Mouse (Mus musculus) ES-E14 (cell line): Measurements from ENCODE around the gene Gpr84. TPM values are rescaled to one million over a fixed set of nuclear protein-coding genes. Genes with fewer than 3 reads are reported as not detected.

Source experiments
- DNase-seq: peaks from one replicate; pipeline ENCODE4 v3.0.0-alpha.2; 2013; ENCODE audit warnings: low read depth, low spot score
- H3K27ac ChIP-seq: 2 replicates; pipeline ENCODE4 v1.5.1; 2012; ENCODE audit warnings: low read depth, mild to moderate bottlenecking, low read length, moderate library complexity, mixed read lengths; ENCODE audit not compliant: poor library complexity, insufficient read depth, severe bottlenecking
- H3K36me3 ChIP-seq: 2 replicates; pipeline ENCODE4 v1.6.1; 2012; ENCODE audit warnings: mild to moderate bottlenecking, low read length, moderate library complexity, mixed read lengths; ENCODE audit not compliant: control insufficient read depth, poor library complexity, insufficient read depth, severe bottlenecking
- H3K4me1 ChIP-seq, 2 experiments: fragments of 150-350 bp in 1 of 2; sonication (generic) in 1 of 2; 2 replicates each; pipeline ENCODE4 v1.6.1; 2012; ENCODE audit warnings: low read length in 2 of 2, mild to moderate bottlenecking in 1 of 2, mixed read lengths in 1 of 2; ENCODE audit not compliant: control insufficient read depth in 2 of 2, insufficient read depth in 2 of 2, poor library complexity in 1 of 2
- H3K4me3 ChIP-seq, 2 experiments: fragments of 150-350 bp in 1 of 2; sonication (generic) in 1 of 2; 2 replicates each; pipeline ENCODE4 v1.5.1; 2012; ENCODE audit warnings: low read length in 2 of 2, low read depth in 1 of 2, mild to moderate bottlenecking in 1 of 2, mixed read lengths in 1 of 2; ENCODE audit not compliant: insufficient read depth in 1 of 2, poor library complexity in 1 of 2, severe bottlenecking in 1 of 2
- H3K9ac ChIP-seq: 2 replicates; pipeline ENCODE4 v1.6.1; 2012; ENCODE audit warnings: low read depth, mild to moderate bottlenecking, low read length, mixed read lengths; ENCODE audit not compliant: poor library complexity, insufficient read depth, severe bottlenecking
- H3K9me3 ChIP-seq: fragments of 150-350 bp; sonication (generic); 2 replicates; pipeline ENCODE4 v1.6.1; 2012; ENCODE audit warnings: low read depth, mild to moderate bottlenecking, low read length; ENCODE audit not compliant: control insufficient read depth, insufficient read depth
- CHD2 ChIP-seq: IDR thresholded peaks from 2 replicates; pipeline ENCODE4 v1.6.1; 2014; ENCODE audit warnings: mild to moderate bottlenecking, low read depth, low read length, inconsistent platforms
- HCFC1 ChIP-seq: IDR thresholded peaks from 2 replicates; pipeline ENCODE4 v1.6.1; 2012; ENCODE audit warnings: low read length, inconsistent platforms, borderline replicate concordance; ENCODE audit not compliant: insufficient read depth
- MAFK ChIP-seq: IDR thresholded peaks from 2 replicates; pipeline ENCODE4 v1.6.1; 2014; ENCODE audit warnings: mild to moderate bottlenecking, low read depth, low read length, inconsistent platforms; ENCODE audit not compliant: insufficient read depth
- ZC3H11A ChIP-seq: IDR thresholded peaks from 2 replicates; pipeline ENCODE4 v1.6.1; 2012; ENCODE audit warnings: low read depth, mild to moderate bottlenecking, inconsistent platforms, low read length, borderline replicate concordance
- ZNF384 ChIP-seq: IDR thresholded peaks from 2 replicates; pipeline ENCODE4 v1.6.1; 2012; ENCODE audit warnings: low read depth, low read length, inconsistent platforms
- in situ Hi-C, 2 experiments: fragments of 600-800 bp; cut with MboI; formaldehyde crosslinking; loops; one replicate each; pipeline ENCODE4 v1.15.1; 2025; ENCODE audit warnings: low sequenced_read_pairs in 2 of 2, inconsistent platforms in 1 of 2; ENCODE audit not compliant: unreplicated experiment in 2 of 2
- total RNA-seq: library from RNA; depleted of rRNA; stranded (reverse); fragments of 300-350 nt; gene quantifications from 2 replicates; pipeline ENCODE4 v1.2.3, GENCODE M21; 2012

The Gpr84 gene
- total RNA-seq, 1 experiment, result 0.40 TPM

GRCm38 (mm10) chr15:103343008-103343407, 32.6 kb upstream of the Gpr84 start:
- no peak overlapping the region for H3K4me3 ChIP-seq
- TF ChIP-seq CHD2 (no peak), ZNF384 (no peak), MAFK (no peak), HCFC1 (no peak), ZC3H11A (no peak)
- in situ Hi-C loops, result no loop called here
- H3K27ac ChIP-seq, result no peak overlapping the region
- H3K9ac ChIP-seq, result no peak overlapping the region
- H3K4me1 ChIP-seq, result peaks cover 9 to 24% of the 10 kb centered on the region in 2 experiments; a peak in 3 of 4 replicates
- no peak for DNase-seq
- H3K9me3 ChIP-seq, result no peaks in the 10 kb centered on the region
- peaks cover 30% of the 10 kb centered on the region for H3K36me3 ChIP-seq

DNA sequence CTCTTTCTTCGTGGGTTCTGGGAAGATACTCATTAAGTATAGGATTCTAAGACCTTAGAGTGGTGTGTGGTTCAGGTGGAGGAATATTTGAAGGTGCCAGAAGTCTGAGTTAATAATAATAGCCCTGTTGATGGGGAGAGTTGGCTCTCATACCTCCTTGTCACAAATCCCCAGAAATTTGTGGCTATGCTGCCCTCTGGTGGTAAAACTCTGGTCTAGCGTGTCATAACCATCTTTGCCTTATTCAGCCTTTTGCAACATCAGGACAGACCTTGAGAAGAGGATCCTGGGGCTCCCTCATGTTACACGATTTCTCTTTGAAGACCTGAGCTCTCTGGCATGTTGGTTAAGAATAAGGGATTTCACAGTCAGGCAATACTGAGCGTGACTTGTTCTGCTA, 32.0 kb upstream of the Gpr84 start:
- TF ChIP-seq ZNF384 (no peak), HCFC1 (no peak), ZC3H11A (peak; percentile 21; the same call in 1 of the 2 replicates), CHD2 (no peak), MAFK (peak; percentile 58)
- H3K4me1 ChIP-seq, result peaks cover 11 to 29% of the 10 kb centered on the region in 2 experiments; a peak in 3 of 4 replicates
- H3K9ac ChIP-seq, result no peak overlapping the region
- in situ Hi-C loops, result no loop called here
- H3K9me3 ChIP-seq, result no peaks in the 10 kb centered on the region
- H3K27ac ChIP-seq, result no peak overlapping the region
- peaks cover 25% of the 10 kb centered on the region for H3K36me3 ChIP-seq
- no peak for DNase-seq
- no peak overlapping the region for H3K4me3 ChIP-seq

- no peak for DNase-seq
- Histone ChIP-seq H3K9ac (peak overlapping the region; percentile 21; the same call in 1 of the 2 replicates), H3K9me3 (no peaks in the 10 kb centered on the region), H3K4me3 (no peak overlapping the region), H3K27ac (no peak overlapping the region), H3K36me3 (peaks cover 24% of the 10 kb centered on the region), H3K4me1 (peaks cover 11 to 34% of the 10 kb centered on the region in 2 experiments; a peak in 3 of 4 replicates)
- TF ChIP-seq CHD2 (no peak), ZNF384 (no peak), HCFC1 (no peak), MAFK (no peak), ZC3H11A (no peak)
- in situ Hi-C loops, result no loop called here
Measured at GRCm38 (mm10) chr15:103341547-103341946, 31.1 kb upstream of the Gpr84 start.

DNA sequence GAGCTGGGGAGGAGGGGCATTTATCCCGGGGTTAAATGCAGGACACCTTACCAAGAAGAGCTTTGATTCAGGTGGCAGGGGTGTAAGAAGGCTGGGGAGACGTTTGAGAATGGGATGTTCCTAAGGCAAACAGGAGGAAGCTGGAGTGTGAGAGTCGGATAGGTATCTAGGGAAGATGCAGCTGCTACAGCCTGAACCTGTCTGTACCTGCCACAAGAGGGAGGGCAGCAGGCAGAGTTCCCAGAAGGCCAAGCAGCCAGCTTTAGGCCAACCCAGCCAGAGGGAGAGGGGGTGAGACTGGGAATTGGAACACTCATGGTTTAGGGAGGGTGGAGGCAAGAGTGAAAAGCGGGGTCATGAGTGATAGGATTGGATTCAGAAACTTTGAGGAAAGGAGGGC, 30.4 kb upstream of the Gpr84 start:
- in situ Hi-C loops, result no loop called here
- DNase-seq, result no peak
- Histone ChIP-seq H3K27ac (no peak overlapping the region), H3K36me3 (peaks cover 18% of the 10 kb centered on the region), H3K9ac (peak overlapping the region; percentile 8; the same call in 1 of the 2 replicates), H3K4me1 (peaks cover 11 to 38% of the 10 kb centered on the region in 2 experiments; a peak in 3 of 4 replicates), H3K4me3 (no peak overlapping the region; a peak in 1 of 4 replicates), H3K9me3 (no peaks in the 10 kb centered on the region)
- TF ChIP-seq MAFK (no peak), ZC3H11A (no peak), CHD2 (no peak), HCFC1 (no peak), ZNF384 (no peak)

DNA sequence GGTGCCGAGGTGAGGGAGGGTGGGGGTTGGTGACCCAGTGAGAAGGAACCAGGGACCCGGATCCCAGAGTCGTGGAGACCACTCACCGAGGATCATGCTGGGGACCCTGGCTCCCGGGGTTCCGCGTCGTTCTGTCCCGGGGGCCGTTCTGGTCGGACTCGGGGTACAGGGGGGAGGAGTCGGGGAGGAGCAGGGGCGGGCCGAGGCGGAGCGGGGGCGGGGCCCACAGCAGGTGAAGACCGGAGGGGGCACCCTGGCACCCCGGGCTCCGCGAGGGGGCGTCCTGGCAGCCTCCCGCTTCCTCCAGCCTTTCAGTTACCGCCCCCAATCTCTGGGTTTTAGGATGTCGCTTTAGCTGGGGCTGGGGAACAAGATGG, 29.5 kb upstream of the Gpr84 start, which contains the start of gene Zfp385a:
Zfp385a (minus strand) TSS at position 133 of the 377 bp plus-strand sequence.
- TF ChIP-seq HCFC1 (no peak), ZC3H11A (no peak), CHD2 (no peak), ZNF384 (no peak)
- H3K27ac ChIP-seq, result no peak within 1 kb of the TSS
- peaks cover 12% of the 10 kb centered on the region for H3K36me3 ChIP-seq
- peak within 1 kb of the TSS; percentile 71 to 88 for H3K4me3 ChIP-seq
- H3K4me1 ChIP-seq, result peaks cover 11 to 43% of the 10 kb centered on the region in 2 experiments; a peak in 3 of 4 replicates
- in situ Hi-C loops, result no loop called here
- peak within 1 kb of the TSS; percentile 13 for H3K9ac ChIP-seq
- no peak for DNase-seq
- H3K9me3 ChIP-seq, result no peaks in the 10 kb centered on the region
